Mouse (Mus musculus) inflammation-experienced regulatory T-cells (primary cell): Measurements from ENCODE around the gene Plxnb2. TPM values are rescaled to one million over a fixed set of nuclear protein-coding genes. Genes with fewer than 3 reads are reported as not detected.

Experiments
- polyA plus RNA-seq, 2 experiments: library from polyadenylated mRNA; unstranded; fragments of 100-300 nt; shearing (Covaris generic); gene quantifications; one replicate each; pipeline ENCODE4 v1.2.1; 2017

The Plxnb2 gene
- polyA plus RNA-seq = 1 to 10 TPM; 2.3 to 6.2 TPM

DNA sequence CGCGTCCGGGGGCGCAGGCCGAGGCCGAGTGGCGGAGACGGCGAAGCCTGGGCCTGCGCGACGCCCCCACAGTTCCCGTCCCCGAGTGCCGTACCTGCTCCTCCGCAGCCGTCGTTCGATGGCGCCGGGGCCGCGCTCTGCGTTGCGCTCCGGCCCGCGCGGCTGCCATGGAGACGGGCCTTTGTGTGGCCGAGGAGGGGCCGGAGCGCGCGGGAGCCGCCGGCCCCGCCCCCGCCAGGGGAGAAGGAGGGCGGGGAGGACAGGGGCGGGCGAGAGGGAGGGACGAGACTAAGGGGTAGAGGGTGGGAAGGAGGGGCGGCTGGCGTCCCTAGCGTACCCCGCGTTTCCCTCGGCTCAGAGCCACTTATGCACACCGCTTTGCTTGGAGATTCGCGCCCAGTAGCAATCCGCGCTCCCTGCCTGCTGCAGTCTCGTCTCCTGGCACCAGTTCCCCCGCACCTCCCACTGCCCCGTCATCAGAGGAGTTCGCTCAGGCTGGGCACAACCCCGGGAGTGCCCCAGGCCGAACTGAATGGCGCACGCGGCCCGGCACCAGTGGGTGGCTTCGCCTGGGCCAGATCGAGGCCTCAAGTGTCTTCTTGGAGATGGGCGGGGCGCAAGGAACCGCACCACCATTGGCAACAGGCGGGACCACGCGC is at the start of gene Plxnb2:
Plxnb2 (minus strand) TSS at position 218 of the 659 bp plus-strand sequence.

GRCm38 (mm10) chr15:89210915-89211715 is 30.5 kb upstream of the Plxnb2 start, which contains the start of gene Ppp6r2:
TSS of gene Ppp6r2 (plus strand) at chr15:89211553.

GRCm38 (mm10) chr15:89196313-89196706 is 15.7 kb upstream of the Plxnb2 start, which contains the start of gene Dennd6b:
TSS of gene Dennd6b (minus strand) at chr15:89196496.

GRCm38 (mm10) chr15:89149271-89150040 is 31.1 kb downstream of the Plxnb2 start, which contains the start of gene Mapk11:
TSS of gene Mapk11 (minus strand) at chr15:89149628.

GRCm38 (mm10) chr15:89140659-89141252 is 39.8 kb downstream of the Plxnb2 start, which contains the start of gene Mapk12:
TSS of gene Mapk12 (minus strand) at chr15:89140703.

DNA sequence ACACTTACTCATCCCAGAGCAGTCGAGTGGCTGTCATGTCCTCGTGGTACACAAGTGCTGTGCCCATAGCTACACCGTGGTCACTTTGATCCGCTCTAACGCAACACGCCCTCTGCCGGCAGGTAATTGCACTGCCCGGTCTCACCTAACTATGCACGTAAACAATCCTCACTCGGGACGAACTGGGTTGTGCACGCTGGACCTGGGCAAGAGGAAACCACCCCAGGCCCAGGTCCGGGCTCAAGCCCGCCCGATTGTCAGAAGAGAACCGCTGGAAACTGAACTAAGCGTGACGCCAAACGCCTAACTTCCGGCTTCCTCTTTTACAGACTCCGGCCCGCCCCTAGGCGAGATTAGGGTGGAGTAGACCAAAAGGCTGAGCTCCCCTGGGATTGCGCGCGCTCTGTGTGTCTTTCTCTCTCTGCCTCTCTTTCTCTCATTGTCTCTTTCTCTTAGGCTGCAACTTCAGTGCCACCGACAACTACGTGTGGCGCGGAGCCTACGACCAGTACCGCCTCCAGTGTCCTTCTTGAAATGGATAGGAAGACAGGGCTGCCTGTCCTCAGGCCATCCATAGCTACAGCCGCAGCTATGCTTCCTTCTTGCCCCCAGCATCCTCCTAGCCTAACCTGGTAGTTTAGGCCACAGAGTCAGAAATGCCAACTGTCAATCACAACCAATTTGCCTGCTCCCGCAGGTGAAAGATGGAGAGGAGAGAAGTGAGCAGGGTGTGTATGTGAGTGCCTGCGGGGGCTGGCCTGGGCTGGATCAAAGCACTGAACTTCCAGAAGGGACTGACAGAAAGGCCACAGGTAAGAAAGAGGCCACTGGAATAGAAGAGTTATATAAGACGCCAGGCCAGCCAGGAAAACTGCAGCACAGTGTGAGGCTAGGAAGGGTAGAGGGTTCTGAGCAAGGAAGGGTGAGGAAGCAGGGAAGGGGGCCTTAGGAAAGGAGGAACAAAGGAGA is 51.9 kb downstream of the Plxnb2 start, which contains the start of gene Hdac10:
Hdac10 (minus strand) TSS at position 319 of the 969 bp plus-strand sequence.

DNA sequence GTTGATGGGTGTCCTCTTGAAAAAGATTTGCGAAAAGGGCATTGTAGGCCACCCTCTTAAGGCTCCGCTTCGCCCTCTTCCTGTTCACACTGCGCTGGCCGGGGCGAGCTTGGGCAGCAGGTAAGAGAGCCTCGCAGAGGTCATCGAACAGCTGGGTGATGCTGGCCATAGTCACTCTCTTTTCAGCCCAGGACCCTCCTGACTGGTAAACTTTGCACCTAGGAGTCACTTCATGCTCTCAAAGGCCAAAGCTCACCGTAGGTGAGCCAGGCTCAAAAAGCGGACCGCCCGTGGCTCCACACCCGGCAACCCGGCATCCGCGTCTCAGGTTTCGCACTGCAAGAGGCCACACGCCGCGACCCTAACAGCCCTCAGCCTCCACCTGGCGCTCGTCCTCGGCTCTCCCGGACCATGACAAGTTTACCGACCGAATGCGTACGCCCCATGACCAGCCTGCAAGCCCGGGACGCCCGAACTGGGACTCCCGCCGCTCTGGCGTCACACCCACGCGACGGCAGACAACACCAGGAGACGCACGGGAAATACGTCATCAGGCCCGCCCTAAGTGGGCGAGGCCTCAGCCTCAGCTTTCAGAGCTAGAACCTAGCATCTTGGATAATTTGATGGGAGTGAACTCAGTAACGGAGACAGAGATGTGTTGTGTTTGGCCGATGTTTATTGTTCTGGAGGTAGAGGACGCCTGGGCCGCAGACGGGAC is 57.8 kb downstream of the Plxnb2 start, which contains the start of gene Tubgcp6:
Tubgcp6 (minus strand) TSS at position 464 of the 718 bp plus-strand sequence.

Other genes with a start within 250 kb of the Plxnb2 start
- not detected for gene Ttll8, start 226.4 kb downstream of the Plxnb2 start, polyA plus RNA-seq
- under 1 TPM in 1 of 2 experiments, not detected in 1; 0.18 TPM for gene Mlc1, start 201.8 kb downstream of the Plxnb2 start, polyA plus RNA-seq
- under 1 TPM; 0.13 to 0.84 TPM for gene Mov10l1, start 197.9 kb downstream of the Plxnb2 start, polyA plus RNA-seq
- 1 to 10 TPM in 1 of 2 experiments, under 1 TPM in 1; 0.88 to 1.2 TPM for gene Panx2, start 121.1 kb downstream of the Plxnb2 start, polyA plus RNA-seq
- gene Trabd, start 105.7 kb downstream of the Plxnb2 start, polyA plus RNA-seq = 10 to 100 TPM; 86.7 to 98.2 TPM
- gene Selenoo, start 91.7 kb downstream of the Plxnb2 start, polyA plus RNA-seq = 10 to 100 TPM; 53.0 to 58.7 TPM
- 10 to 100 TPM; 24.7 to 25.1 TPM for gene Tubgcp6, start 57.7 kb downstream of the Plxnb2 start, polyA plus RNA-seq
- gene Hdac10, start 52.1 kb downstream of the Plxnb2 start, polyA plus RNA-seq = 10 to 100 TPM; 55.7 to 63.3 TPM
- gene Mapk12, start 40.1 kb downstream of the Plxnb2 start, polyA plus RNA-seq = 10 to 100 TPM in 1 of 2 experiments, 1 to 10 TPM in 1; 8.4 to 18.8 TPM
- gene Mapk11, start 31.2 kb downstream of the Plxnb2 start, polyA plus RNA-seq = 100 to 1,000 TPM in 1 of 2 experiments, 10 to 100 TPM in 1; 50.7 to 111 TPM
- 10 to 100 TPM; 36.9 to 42.4 TPM for gene Dennd6b, start 15.7 kb upstream of the Plxnb2 start, polyA plus RNA-seq
- gene Ppp6r2, start 30.8 kb upstream of the Plxnb2 start, polyA plus RNA-seq = 10 to 100 TPM; 19.8 to 22.8 TPM
- gene Sbf1, start 134.5 kb upstream of the Plxnb2 start, polyA plus RNA-seq = 100 to 1,000 TPM; 183 to 186 TPM
- not detected for gene Adm2, start 141.9 kb upstream of the Plxnb2 start, polyA plus RNA-seq
- not detected for gene Miox, start 153.6 kb upstream of the Plxnb2 start, polyA plus RNA-seq
- gene Lmf2, start 174.9 kb upstream of the Plxnb2 start, polyA plus RNA-seq = 10 to 100 TPM; 57.0 to 69.5 TPM
- 100 to 1,000 TPM; 139 to 146 TPM for gene Ncaph2, start 174.9 kb upstream of the Plxnb2 start, polyA plus RNA-seq
- gene Sco2, start 193.1 kb upstream of the Plxnb2 start, polyA plus RNA-seq = 10 to 100 TPM in 1 of 2 experiments, 1 to 10 TPM in 1; 7.7 to 19.2 TPM
- gene Tymp, start 196.3 kb upstream of the Plxnb2 start, polyA plus RNA-seq = 1 to 10 TPM; 1.5 to 1.8 TPM
- gene Odf3b, start 198.5 kb upstream of the Plxnb2 start, polyA plus RNA-seq = 1 to 10 TPM in 1 of 2 experiments, under 1 TPM in 1; 0.71 to 1.4 TPM
- gene Klhdc7b, start 204.1 kb upstream of the Plxnb2 start, polyA plus RNA-seq = under 1 TPM; 0.13 to 0.83 TPM
- under 1 TPM in 1 of 2 experiments, not detected in 1; 0.62 TPM for gene Syce3, start 229.7 kb upstream of the Plxnb2 start, polyA plus RNA-seq
- 1 to 10 TPM in 1 of 2 experiments, under 1 TPM in 1; 0.64 to 1.6 TPM for gene Cpt1b, start 245.1 kb upstream of the Plxnb2 start, polyA plus RNA-seq
- 1 to 10 TPM; 3.3 to 6.9 TPM for gene C730034F03Rik, start 248.8 kb upstream of the Plxnb2 start, polyA plus RNA-seq
- not detected for gene Gm44502, start 248.9 kb upstream of the Plxnb2 start, polyA plus RNA-seq
- 100 to 1,000 TPM; 103 to 119 TPM for gene Chkb, start 249.1 kb upstream of the Plxnb2 start, polyA plus RNA-seq